Mouse (Mus musculus): Measurements from ENCODE around the gene Zc3h12b. TPM values are rescaled to one million over a fixed set of nuclear protein-coding genes. Genes with fewer than 3 reads are reported as not detected.

The Zc3h12b gene
- polyA plus RNA-seq, 1 experiment, result 0.40 TPM

GRCm38 (mm10) chrX:95963366-95963765, 251.9 kb downstream of the Zc3h12b start:
- Histone ChIP-seq H3K4me3 (ENCODE audit: insufficient read depth, low read depth, low read length) (no peak overlapping the region), H3K27ac (replicated peaks; ENCODE audit: low read depth, low read length) (no peak overlapping the region), H3K4me1 (ENCODE audit: control insufficient read depth, insufficient read depth, insufficient read length, low read length) (no peaks in the 10 kb centered on the region)

- Histone ChIP-seq H3K4me3 (ENCODE audit: insufficient read depth, low read depth, low read length) (no peak overlapping the region), H3K27ac (replicated peaks; ENCODE audit: low read depth, low read length) (no peak overlapping the region), H3K4me1 (ENCODE audit: control insufficient read depth, insufficient read depth, insufficient read length, low read length) (no peaks in the 10 kb centered on the region)
These were observed 253.6 kb downstream of the Zc3h12b start for GRCm38 (mm10) chrX:95965036-95965435.

- Histone ChIP-seq H3K4me1 (ENCODE audit: control insufficient read depth, insufficient read depth, insufficient read length, low read length) (no peaks in the 10 kb centered on the region), H3K27ac (replicated peaks; ENCODE audit: low read depth, low read length) (no peak overlapping the region)
These were observed 256.5 kb downstream of the Zc3h12b start for GRCm38 (mm10) chrX:95967847-95968593.

GRCm38 (mm10) chrX:95968594-95968965, 257.1 kb downstream of the Zc3h12b start:
- Histone ChIP-seq H3K27ac (replicated peaks; ENCODE audit: low read depth, low read length) (no peak overlapping the region), H3K4me3 (ENCODE audit: insufficient read depth, low read depth, low read length) (peak overlapping the region; percentile 61)

More at GRCm38 (mm10) chrX:95967847-95968593, 256.5 kb downstream of the Zc3h12b start:
- peak overlapping the region; percentile 61 for H3K4me3 ChIP-seq (ENCODE audit: insufficient read depth, low read depth, low read length)

GRCm38 (mm10) chrX:95969116-95969515, 257.6 kb downstream of the Zc3h12b start:
- H3K4me3 ChIP-seq (ENCODE audit: insufficient read depth, low read depth, low read length), result no peak overlapping the region
- no peak overlapping the region for H3K27ac ChIP-seq (replicated peaks; ENCODE audit: low read depth, low read length)
- H3K4me1 ChIP-seq (ENCODE audit: control insufficient read depth, insufficient read depth, insufficient read length, low read length), result no peaks in the 10 kb centered on the region

More at GRCm38 (mm10) chrX:95968594-95968965, 257.1 kb downstream of the Zc3h12b start:
- no peaks in the 10 kb centered on the region for H3K4me1 ChIP-seq (ENCODE audit: control insufficient read depth, insufficient read depth, insufficient read length, low read length)

GRCm38 (mm10) chrX:95969936-95970335, 258.5 kb downstream of the Zc3h12b start:
- Histone ChIP-seq H3K27ac (replicated peaks; ENCODE audit: low read depth, low read length) (no peak overlapping the region), H3K4me1 (ENCODE audit: control insufficient read depth, insufficient read depth, insufficient read length, low read length) (no peaks in the 10 kb centered on the region), H3K4me3 (ENCODE audit: insufficient read depth, low read depth, low read length) (no peak overlapping the region)

Other genes starting within 250 kb of the Zc3h12b start
- gene Asb12, start 153.7 kb upstream of the Zc3h12b start, polyA plus RNA-seq (2012; ENCODE audit: insufficient read depth, insufficient read length, missing spikeins), result 1.8 and 1.9 TPM in 2 replicates
- not detected in 2 replicates for gene Pfn5, start 153.6 kb upstream of the Zc3h12b start, polyA plus RNA-seq (2012; ENCODE audit: insufficient read depth, insufficient read length, missing spikeins)
- 2.7 and 2.9 TPM in 2 replicates for gene Zc4h2, start 53.2 kb upstream of the Zc3h12b start, polyA plus RNA-seq (2012; ENCODE audit: insufficient read depth, insufficient read length, missing spikeins)
- 26.0 and 31.5 TPM in 2 replicates for gene Las1l, start 245.3 kb downstream of the Zc3h12b start, polyA plus RNA-seq (2012; ENCODE audit: insufficient read depth, insufficient read length, missing spikeins)